Mouse (Mus musculus) stomach, postnatal 0 days (tissue): Measurements from ENCODE around the gene Cyp1a2. TPM values are rescaled to one million over a fixed set of nuclear protein-coding genes. Genes with fewer than 3 reads are reported as not detected.

ENCODE experiments used
- ATAC-seq: fragments of 200-750 bp; cut with Nextera tagmentation; 2 replicates; pipeline ENCODE4 v1.8.0; 2017; ENCODE audit not compliant: low FRiP score, low TSS enrichment
- DNase-seq: peaks from one replicate; pipeline ENCODE4 v3.0.0-alpha.2; 2016; ENCODE audit warnings: low spot score
- H3K27ac ChIP-seq: fragments of 300-500 bp; sonication (generic); replicated peaks from 2 replicates; pipeline ENCODE4 v1.5.1; 2014; ENCODE audit warnings: mild to moderate bottlenecking, control low read depth
- H3K27me3 ChIP-seq: fragments of 300-500 bp; sonication (generic); 2 replicates; pipeline ENCODE4 v1.6.1; 2014; ENCODE audit warnings: low read length; ENCODE audit not compliant: control insufficient read depth, insufficient read depth
- H3K36me3 ChIP-seq: fragments of 300-500 bp; sonication (generic); 2 replicates; pipeline ENCODE4 v1.6.1; 2014; ENCODE audit warnings: low read length, mixed read lengths; ENCODE audit not compliant: control insufficient read depth, insufficient read depth
- H3K4me1 ChIP-seq: fragments of 300-500 bp; sonication (generic); replicated peaks from 2 replicates; pipeline ENCODE4 v1.6.1; 2014; ENCODE audit warnings: antibody characterized with exemption; ENCODE audit not compliant: control insufficient read depth, insufficient read depth
- H3K4me2 ChIP-seq: fragments of 300-500 bp; sonication (generic); replicated peaks from 2 replicates; pipeline ENCODE4 v1.6.1; 2014; ENCODE audit warnings: low read depth, mild to moderate bottlenecking, control low read depth, moderate library complexity
- H3K4me3 ChIP-seq: fragments of 300-500 bp; sonication (generic); 2 replicates; pipeline ENCODE4 v1.5.1; 2014; ENCODE audit warnings: low read depth, low read length, control low read depth
- H3K9ac ChIP-seq: fragments of 300-500 bp; sonication (generic); 2 replicates; pipeline ENCODE4 v1.6.1; 2014; ENCODE audit warnings: mild to moderate bottlenecking, low read length, control low read depth, mixed read lengths
- H3K9me3 ChIP-seq: fragments of 300-500 bp; sonication (generic); 2 replicates; pipeline ENCODE4 v1.6.1; 2016; ENCODE audit warnings: low read length; ENCODE audit not compliant: control insufficient read depth
- CTCF ChIP-seq: IDR thresholded peaks from 2 replicates; pipeline ENCODE4 v1.5.1; 2016; ENCODE audit warnings: antibody characterized with exemption, low read depth, mild to moderate bottlenecking, moderate library complexity
- EP300 ChIP-seq: optimal IDR thresholded peaks from 2 replicates; pipeline ENCODE3; 2016; ENCODE audit warnings: antibody characterized with exemption
- WGBS: fragments of 180-500 bp; shearing (Covaris S2); extraction: QIAGEN DNeasy Blood & Tissue Kit; methylation state at CpG from one replicate; pipeline ENCODE4 v1.1.7; 2014; 5-methylcytosine and 5-hydroxymethylcytosine counted together
- polyA plus RNA-seq: library from polyadenylated mRNA; unstranded; fragments of >200 nt; fragmentation: Nextera tagmentation; extraction: Ambion mirVana; gene quantifications from 2 replicates; pipeline ENCODE4 v1.2.1, GENCODE M21; 2015

The Cyp1a2 gene
- polyA plus RNA-seq, 1 experiment from 2014 or later: not detected

GRCm38 (mm10) chr9:57688158-57688557 is 4.7 kb upstream of the Cyp1a2 start:
- Histone ChIP-seq H3K9me3 (no peaks in the 10 kb centered on the region), H3K27me3 (no peaks in the 10 kb centered on the region), H3K36me3 (no peaks in the 10 kb centered on the region), H3K27ac (no peak overlapping the region), H3K9ac (no peak overlapping the region), H3K4me2 (no peak overlapping the region), H3K4me3 (no peak overlapping the region), H3K4me1 (no peaks in the 10 kb centered on the region)
- peak; percentile 33 for DNase-seq
- no peak for ATAC-seq
- WGBS: 16% methylated on average over 2 of the region's 2 CpGs
- TF ChIP-seq EP300 (no peak), CTCF (peak; percentile 62)

GRCm38 (mm10) chr9:57687751-57688150 is 4.2 kb upstream of the Cyp1a2 start, which contains the start of gene Cyp1a1:
Gene Cyp1a1 (plus strand): TSS chr9:57687928.
- H3K27ac ChIP-seq: no peak within 1 kb of the TSS
- no peak for TF ChIP-seq CTCF
- TF ChIP-seq EP300: no peak
- H3K4me2 ChIP-seq: no peak within 1 kb of the TSS
- no peaks in the 10 kb centered on the region for H3K4me1 ChIP-seq
- no peak for DNase-seq
- no peak for ATAC-seq
- 86% methylated on average over 2 of the region's 2 CpGs for whole genome bisulfite sequencing
- no peaks in the 10 kb centered on the region for H3K9me3 ChIP-seq
- H3K4me3 ChIP-seq: no peak within 1 kb of the TSS
- H3K36me3 ChIP-seq: no peaks in the 10 kb centered on the region
- H3K9ac ChIP-seq: no peak within 1 kb of the TSS
- H3K27me3 ChIP-seq: no peaks in the 10 kb centered on the region

DNA sequence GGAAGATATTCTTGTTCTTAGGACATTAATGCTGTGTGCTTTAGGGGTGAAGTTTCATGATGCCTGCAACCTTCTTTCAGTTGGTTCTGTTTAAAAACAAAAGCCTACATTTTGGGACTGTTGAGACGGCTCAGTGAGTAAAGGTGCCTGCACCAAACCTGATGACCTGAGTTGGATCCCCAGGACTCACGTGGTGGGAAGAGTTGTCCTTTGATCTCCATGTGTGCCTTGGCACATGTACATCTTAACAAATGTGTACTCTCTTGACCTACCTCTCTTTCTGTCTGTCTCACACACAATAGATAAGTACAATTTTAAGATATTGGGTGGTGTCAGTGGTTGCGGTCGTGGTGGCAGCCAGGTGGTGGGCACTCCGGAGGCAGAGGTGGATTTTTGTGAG is 2.5 kb upstream of the Cyp1a2 start:
- no peak for DNase-seq
- WGBS: 74% methylated on average over 5 of the region's 5 CpGs
- Histone ChIP-seq H3K4me3 (no peak overlapping the region), H3K4me2 (no peak overlapping the region), H3K4me1 (no peaks in the 10 kb centered on the region), H3K27me3 (no peaks in the 10 kb centered on the region), H3K36me3 (no peaks in the 10 kb centered on the region), H3K9ac (no peak overlapping the region), H3K27ac (no peak overlapping the region), H3K9me3 (no peaks in the 10 kb centered on the region)
- ATAC-seq: no peak
- TF ChIP-seq CTCF: no peak
- no peak for TF ChIP-seq EP300

DNA sequence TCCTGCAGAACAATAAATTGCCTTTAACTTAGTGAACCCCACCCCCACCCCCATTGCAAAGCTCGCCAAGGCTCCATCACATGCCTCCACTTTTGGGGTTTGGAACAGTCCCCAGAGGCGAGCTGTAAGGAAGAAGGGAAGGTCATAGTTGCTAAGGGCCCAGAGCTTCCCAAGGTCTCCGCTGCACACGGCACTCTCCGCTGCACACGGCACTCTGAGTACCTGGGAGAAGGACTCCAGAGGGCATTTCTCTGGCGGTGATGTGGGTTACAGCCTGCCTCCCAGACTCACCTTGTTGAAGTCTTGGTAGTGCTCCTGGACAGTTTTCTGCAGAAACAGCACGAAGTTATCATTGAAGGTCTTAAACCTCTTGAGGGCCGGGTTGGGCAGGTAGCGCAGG is 2.1 kb downstream of the Cyp1a2 start:
- H3K9ac ChIP-seq: no peak overlapping the region
- H3K27ac ChIP-seq: no peak overlapping the region
- no peaks in the 10 kb centered on the region for H3K4me1 ChIP-seq
- DNase-seq (no peak), ATAC-seq (0 out of 2 replicates have a peak, but pooled peaks have one; percentile 18)
- no peak for TF ChIP-seq EP300
- no peak for TF ChIP-seq CTCF
- H3K4me3 ChIP-seq: no peak overlapping the region
- no peaks in the 10 kb centered on the region for H3K9me3 ChIP-seq
- 84% methylated on average over 10 of the region's 10 CpGs for WGBS
- H3K4me2 ChIP-seq: no peak overlapping the region
- no peaks in the 10 kb centered on the region for H3K27me3 ChIP-seq
- H3K36me3 ChIP-seq: no peaks in the 10 kb centered on the region

- Histone ChIP-seq H3K4me2 (no peak overlapping the region), H3K27ac (no peak overlapping the region), H3K4me3 (no peak overlapping the region), H3K9ac (no peak overlapping the region), H3K9me3 (no peaks in the 10 kb centered on the region), H3K36me3 (no peaks in the 10 kb centered on the region), H3K4me1 (no peaks in the 10 kb centered on the region), H3K27me3 (no peaks in the 10 kb centered on the region)
- no peak for DNase-seq
- TF ChIP-seq CTCF: no peak
- no peak for TF ChIP-seq EP300
- 69% methylated on average over 5 of the region's 5 CpGs for WGBS
- no peak for ATAC-seq
These were observed 12.0 kb downstream of the Cyp1a2 start for GRCm38 (mm10) chr9:57671500-57671899.

DNA sequence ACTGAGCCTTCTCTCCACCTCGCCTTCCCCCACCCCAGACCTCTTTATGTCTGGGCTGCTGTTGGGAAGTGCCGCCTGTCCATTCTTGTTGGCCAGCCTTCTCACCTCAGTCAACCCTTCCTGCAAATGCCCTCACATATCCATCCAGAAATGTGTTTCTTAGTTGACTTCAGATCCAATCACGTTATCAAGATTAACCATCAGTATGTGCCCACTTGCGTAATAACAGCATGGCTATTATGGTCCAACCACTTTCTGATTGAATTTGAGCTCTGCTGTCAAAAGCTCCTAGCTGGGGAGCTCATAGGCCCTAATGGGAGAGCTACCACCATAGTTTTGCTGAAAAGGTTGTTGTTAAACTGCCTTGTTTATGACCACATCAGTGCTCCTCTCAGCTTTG is 12.5 kb downstream of the Cyp1a2 start:
- Histone ChIP-seq H3K36me3 (no peaks in the 10 kb centered on the region), H3K27me3 (no peaks in the 10 kb centered on the region), H3K4me2 (no peak overlapping the region), H3K27ac (no peak overlapping the region), H3K9me3 (no peaks in the 10 kb centered on the region), H3K9ac (no peak overlapping the region), H3K4me3 (no peak overlapping the region), H3K4me1 (no peaks in the 10 kb centered on the region)
- ATAC-seq (no peak), DNase-seq (no peak)
- no peak for TF ChIP-seq EP300
- no peak for TF ChIP-seq CTCF
- WGBS: 87% methylated on average over 4 of the region's 4 CpGs
